Mouse (Mus musculus) thymus, postnatal 36 days (tissue): ENCODE data around the gene Ankrd52.

ENCODE experiments used
- DNase-seq, 2 experiments: peaks; one replicate each; pipeline ENCODE4 v3.0.0; 2022; ENCODE audit warnings: mixed read lengths in 2 of 2

Ankrd52 gene

GRCm38 (mm10) chr10:128442718-128443117 lies 65.8 kb downstream of the Ankrd52 start:
- DNase-seq = no peak

GRCm38 (mm10) chr10:128444354-128444753 lies 67.4 kb downstream of the Ankrd52 start:
- no peak for DNase-seq

GRCm38 (mm10) chr10:128445407-128445806 lies 68.5 kb downstream of the Ankrd52 start:
- DNase-seq = no peak

GRCm38 (mm10) chr10:128451014-128451413 lies 74.1 kb downstream of the Ankrd52 start:
- DNase-seq = no peak

GRCm38 (mm10) chr10:128454471-128454870 lies 77.6 kb downstream of the Ankrd52 start:
- no peak for DNase-seq

GRCm38 (mm10) chr10:128455280-128455679 lies 78.4 kb downstream of the Ankrd52 start:
- DNase-seq = peak; percentile 49 to 51

- DNase-seq = no peak
Observed at GRCm38 (mm10) chr10:128457676-128458075, 80.8 kb downstream of the Ankrd52 start.
